Mouse (Mus musculus): Measurements from ENCODE around the gene Fli1.

Fli1 gene

GRCm38 (mm10) chr9:32549462-32550384, 7.1 kb upstream of the Fli1 start:
- no peak for DNase-seq

GRCm38 (mm10) chr9:32546731-32547130, 4.1 kb upstream of the Fli1 start:
- no peak for DNase-seq

- DNase-seq, result no peak
These were observed 2.3 kb upstream of the Fli1 start for GRCm38 (mm10) chr9:32544731-32545661.

- DNase-seq, result no peak
These were observed 1.4 kb upstream of the Fli1 start for GRCm38 (mm10) chr9:32543923-32544575.

GRCm38 (mm10) chr9:32543040-32543581, 450 bp upstream of the Fli1 start:
- DNase-seq, result no peak

- DNase-seq, result no peak
These were observed 1.3 kb downstream of the Fli1 start for GRCm38 (mm10) chr9:32541223-32541901.

- no peak for DNase-seq
These were observed 2.0 kb downstream of the Fli1 start for GRCm38 (mm10) chr9:32540406-32541222.

GRCm38 (mm10) chr9:32540061-32540405, 2.6 kb downstream of the Fli1 start:
- no peak for DNase-seq

- no peak for DNase-seq
These were observed 3.3 kb downstream of the Fli1 start for GRCm38 (mm10) chr9:32539321-32539761.

GRCm38 (mm10) chr9:32538124-32538523, 4.5 kb downstream of the Fli1 start:
- no peak for DNase-seq

GRCm38 (mm10) chr9:32537706-32538105, 5.0 kb downstream of the Fli1 start:
- no peak for DNase-seq

GRCm38 (mm10) chr9:32535201-32535955, 7.3 kb downstream of the Fli1 start:
- DNase-seq, result no peak

GRCm38 (mm10) chr9:32534025-32534615, 8.5 kb downstream of the Fli1 start:
- DNase-seq, result no peak

- no peak for DNase-seq
These were observed 11.1 kb downstream of the Fli1 start for GRCm38 (mm10) chr9:32531588-32531987.

- DNase-seq, result no peak
These were observed 11.7 kb downstream of the Fli1 start for GRCm38 (mm10) chr9:32530975-32531374.

- DNase-seq, result no peak
These were observed 12.5 kb downstream of the Fli1 start for GRCm38 (mm10) chr9:32530188-32530587.

GRCm38 (mm10) chr9:32529594-32529993, 13.1 kb downstream of the Fli1 start:
- DNase-seq, result no peak

- no peak for DNase-seq
These were observed 15.3 kb downstream of the Fli1 start for GRCm38 (mm10) chr9:32527329-32527728.

GRCm38 (mm10) chr9:32525787-32526186, 16.9 kb downstream of the Fli1 start:
- DNase-seq, result no peak

All from cerebellum, adult 11-12 months (tissue).